34 mouse cellular contexts compared by ENCODE assay signal in the genomic region with DNA sequence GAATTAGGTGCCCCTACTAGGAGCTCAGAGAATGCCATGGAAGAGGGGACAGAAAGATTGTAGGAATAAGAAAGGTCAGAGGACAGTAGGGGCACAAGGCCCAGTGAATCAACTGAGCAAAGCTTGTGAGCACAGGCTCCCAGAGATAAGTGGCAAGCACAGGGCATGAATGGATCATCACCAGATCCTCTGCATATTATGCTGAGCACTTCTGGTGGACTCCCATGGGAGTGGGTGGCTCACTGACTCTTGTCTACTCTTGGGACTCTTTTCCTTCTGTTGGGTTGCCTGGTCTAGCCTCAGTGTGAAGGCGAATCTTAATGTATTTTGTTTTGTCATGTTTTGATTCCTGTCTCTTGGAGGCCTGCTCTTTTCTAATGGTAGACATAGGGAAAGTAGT.
"Had no signal": no experiment of that assay in that cellular context is flagged by ENCODE, and none has a peak within 500 bp of the region (broad histone marks: within the 10 kb centered on the region; RNA-seq: fewer than 3 reads in every experiment).

No protein-coding gene starts in this region.

- H3K4me1 ChIP-seq: heart, embryonic 10.5 days; heart, embryonic 12.5 days; heart, embryonic 13.5 days; heart, embryonic 15.5 days; hindbrain, embryonic 10.5 days; hindbrain, embryonic 12.5 days; hindbrain, embryonic 13.5 days; hindbrain, embryonic 15.5 days; intestine, embryonic 15.5 days; kidney, embryonic 15.5 days had no signal

- H3K27me3 ChIP-seq: heart, embryonic 12.5 days; heart, embryonic 13.5 days; heart, embryonic 15.5 days; hindbrain, embryonic 12.5 days; hindbrain, embryonic 13.5 days; hindbrain, embryonic 15.5 days; intestine, embryonic 15.5 days; kidney, embryonic 15.5 days had no signal

- H3K4me3 ChIP-seq: heart, embryonic 10.5 days; heart, embryonic 12.5 days; heart, embryonic 13.5 days; heart, embryonic 15.5 days; hindbrain, embryonic 10.5 days; hindbrain, embryonic 12.5 days; hindbrain, embryonic 13.5 days; hindbrain, embryonic 15.5 days; intestine, embryonic 15.5 days; kidney, embryonic 15.5 days; layer of hippocampus, adult 2 months had no signal

- ATAC-seq: hindbrain, embryonic 16.5 days; hindbrain, postnatal 0 days; inflammation-experienced regulatory T-cells, adult 6 months; intestine, embryonic 15.5 days; intestine, embryonic 16.5 days; intestine, postnatal 0 days had no signal

- H3K27ac ChIP-seq: heart, embryonic 10.5 days; heart, embryonic 13.5 days; heart, embryonic 15.5 days; hindbrain, embryonic 10.5 days; hindbrain, embryonic 12.5 days; hindbrain, embryonic 13.5 days; hindbrain, embryonic 14.5 days; hindbrain, embryonic 15.5 days; hindbrain, postnatal 0 days; intestine, embryonic 15.5 days; kidney, embryonic 15.5 days; kidney, postnatal 0 days; layer of hippocampus, adult 2 months had no signal

- DNase-seq: heart, postnatal 10 days; heart, postnatal 14 days; heart, postnatal 36 days; heart, postnatal 4 days; kidney, adult 11 months; kidney, adult 18-20 months; kidney, adult 2 months; kidney, adult 8-10 months; kidney, adult 9 months; kidney, postnatal 10 days; kidney, postnatal 14 days; kidney, postnatal 25 days; kidney, postnatal 36 days; kidney, postnatal 4 days; layer of hippocampus, adult 9-11 months had no signal

- H3K9me3 ChIP-seq: heart, embryonic 10.5 days; heart, embryonic 12.5 days; heart, embryonic 13.5 days; heart, embryonic 15.5 days; hindbrain, embryonic 10.5 days; hindbrain, embryonic 12.5 days; hindbrain, embryonic 13.5 days; hindbrain, embryonic 15.5 days; intestine, embryonic 15.5 days; kidney, embryonic 15.5 days had no signal

- H3K9ac ChIP-seq: heart, embryonic 12.5 days; heart, embryonic 13.5 days; heart, embryonic 15.5 days; hindbrain, embryonic 12.5 days; hindbrain, embryonic 13.5 days; hindbrain, embryonic 14.5 days; hindbrain, embryonic 15.5 days; intestine, embryonic 15.5 days; kidney, embryonic 15.5 days had no signal

- H3K4me2 ChIP-seq: heart, embryonic 11.5 days; heart, embryonic 12.5 days; heart, embryonic 13.5 days; heart, embryonic 15.5 days; hindbrain, embryonic 12.5 days; hindbrain, embryonic 13.5 days; hindbrain, embryonic 14.5 days; hindbrain, embryonic 15.5 days; intestine, embryonic 15.5 days; kidney, embryonic 15.5 days had no signal

- H3K36me3 ChIP-seq: heart, embryonic 10.5 days; heart, embryonic 15.5 days; hindbrain, embryonic 15.5 days; intestine, embryonic 15.5 days had no signal
